Mouse (Mus musculus) MEL (cell line): Measurements from ENCODE around the gene Cnot2.

Source experiments
- HCFC1 ChIP-seq: IDR thresholded peaks from 2 replicates; pipeline ENCODE4 v1.6.1; 2012; ENCODE audit warnings: low read depth, mild to moderate bottlenecking, inconsistent platforms, low read length, improper control_type of control experiment, moderate library complexity
- KAT2A ChIP-seq: conservative IDR thresholded peaks from 2 replicates; pipeline ENCODE4 v1.6.1; 2012; ENCODE audit warnings: low read depth, low read length, improper control_type of control experiment, inconsistent platforms
- MAZ ChIP-seq: IDR thresholded peaks from 2 replicates; pipeline ENCODE4 v1.6.1; 2012; ENCODE audit warnings: low read depth, mild to moderate bottlenecking, inconsistent platforms, low read length, improper control_type of control experiment
- MYC ChIP-seq: IDR thresholded peaks from 2 replicates; pipeline ENCODE4 v1.6.1; 2011; ENCODE audit warnings: low read depth, mild to moderate bottlenecking, low read length, improper control_type of control experiment, moderate library complexity
- POLR2A ChIP-seq, 2 experiments: IDR thresholded peaks; 2 replicates each; pipeline ENCODE4 v1.6.1; 2011 to 2012; ENCODE audit warnings: low read length in 2 of 2, mild to moderate bottlenecking in 2 of 2, control low read depth in 1 of 2, improper control_type of control experiment in 1 of 2, low read depth in 1 of 2, moderate library complexity in 1 of 2; ENCODE audit not compliant: control insufficient read depth in 1 of 2, insufficient read depth in 1 of 2, poor library complexity in 1 of 2
- TCF12 ChIP-seq: IDR thresholded peaks from 2 replicates; pipeline ENCODE4 v1.6.1; 2014; ENCODE audit warnings: low read depth, mild to moderate bottlenecking, inconsistent platforms, low read length, improper control_type of control experiment, moderate library complexity
- UBTF ChIP-seq: IDR thresholded peaks from 2 replicates; pipeline ENCODE4 v1.6.1; 2012; ENCODE audit warnings: low read depth, mild to moderate bottlenecking, inconsistent platforms, low read length, improper control_type of control experiment, moderate library complexity, borderline replicate concordance; ENCODE audit not compliant: insufficient read depth
- USF1 ChIP-seq: IDR thresholded peaks from 2 replicates; pipeline ENCODE4 v1.6.1; 2014; ENCODE audit warnings: low read depth, mild to moderate bottlenecking, inconsistent platforms, low read length, improper control_type of control experiment, moderate library complexity
- ZC3H11A ChIP-seq: IDR thresholded peaks from 2 replicates; pipeline ENCODE4 v1.6.1; 2012; ENCODE audit warnings: low read depth, mild to moderate bottlenecking, inconsistent platforms, low read length, improper control_type of control experiment

GRCm38 (mm10) chr10:116626009-116626408, 44.7 kb upstream of the Cnot2 start:
- TF ChIP-seq MAZ (no peak), USF1 (no peak), TCF12 (no peak), POLR2A (IDR thresholded peaks at IDR 0.05; ENCODE audit: control insufficient read depth in 1 of 2, insufficient read depth in 1 of 2, low read depth in 1 of 2, low read length in 2 of 2, poor library complexity in 1 of 2) (no peak), ZC3H11A (no peak), KAT2A (no peak), UBTF (no peak), HCFC1 (no peak), MYC (no peak)
